Mouse (Mus musculus): ENCODE data around the gene Abcb1a.

Gene Abcb1a

DNA sequence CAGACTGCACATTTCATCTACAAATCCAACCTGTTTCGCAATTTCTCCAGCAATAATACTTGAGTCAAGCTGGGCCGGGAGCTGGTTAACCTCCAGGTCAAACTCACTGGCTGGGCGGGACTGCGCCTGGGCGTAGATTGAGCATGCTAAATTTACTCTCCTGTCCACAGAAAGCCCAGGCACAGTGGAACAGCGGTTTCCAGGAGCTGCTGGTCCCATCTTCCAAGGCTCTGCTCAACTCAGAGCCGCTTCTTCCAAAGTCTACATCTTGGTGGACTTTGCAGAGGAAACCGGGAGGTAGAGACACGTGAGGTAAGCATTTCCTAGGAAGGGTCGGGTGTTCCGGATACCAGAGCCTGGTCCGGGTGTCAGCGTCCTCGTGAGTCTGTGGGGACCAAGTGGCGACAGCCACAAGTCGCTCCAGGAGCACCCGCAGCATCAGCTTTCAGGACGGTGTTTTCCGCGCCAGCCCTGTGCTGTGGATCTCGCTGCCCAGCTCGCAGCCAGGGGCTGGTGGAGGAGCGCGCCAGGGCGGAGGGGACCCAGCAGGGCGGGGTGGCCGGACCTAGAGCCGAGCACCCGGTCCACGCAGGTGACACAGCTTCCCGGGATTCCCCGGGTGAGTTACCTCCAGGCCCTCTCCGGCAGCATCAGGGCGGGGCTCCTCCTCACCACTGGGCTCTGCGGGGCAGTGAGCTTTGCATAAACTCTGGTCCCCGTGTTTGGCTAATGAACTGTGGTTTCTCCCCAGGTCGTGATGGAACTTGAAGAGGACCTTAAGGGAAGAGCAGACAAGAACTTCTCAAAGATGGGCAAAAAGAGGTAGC is at the start of gene Abcb1a:
Gene Abcb1a (plus strand): TSS at position 167 of the 827 bp plus-strand sequence.
- DNase-seq (ENCODE audit: low spot score): peak; percentile 43

DNA sequence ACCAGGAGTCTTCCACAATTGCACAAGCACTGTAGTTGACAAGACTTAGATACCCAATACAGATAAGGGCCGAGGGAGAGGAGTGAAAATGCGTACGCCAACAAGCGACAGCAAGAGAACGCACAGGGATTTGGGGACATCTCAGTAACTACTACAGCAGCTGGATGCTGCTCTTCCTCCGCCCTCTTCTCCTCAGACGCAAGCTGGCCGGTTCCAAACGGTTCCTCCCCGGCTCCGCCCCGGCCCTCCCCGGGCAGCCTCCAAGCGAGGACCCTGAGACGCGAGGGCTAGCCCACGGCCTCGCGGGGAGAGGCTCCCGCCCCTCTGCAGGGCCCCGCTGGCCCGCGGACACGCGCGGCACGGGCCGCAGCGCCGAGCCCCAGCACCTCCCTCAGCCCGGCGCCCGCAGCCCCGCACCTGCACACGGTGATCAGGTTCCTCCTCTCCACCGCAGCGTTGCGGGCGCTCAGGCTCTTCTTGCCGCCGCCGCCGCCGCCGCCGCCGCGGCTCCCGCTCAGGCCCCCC is 37.7 kb upstream of the Abcb1a start:
- peak; percentile 10 for DNase-seq (ENCODE audit: low spot score)

DNA sequence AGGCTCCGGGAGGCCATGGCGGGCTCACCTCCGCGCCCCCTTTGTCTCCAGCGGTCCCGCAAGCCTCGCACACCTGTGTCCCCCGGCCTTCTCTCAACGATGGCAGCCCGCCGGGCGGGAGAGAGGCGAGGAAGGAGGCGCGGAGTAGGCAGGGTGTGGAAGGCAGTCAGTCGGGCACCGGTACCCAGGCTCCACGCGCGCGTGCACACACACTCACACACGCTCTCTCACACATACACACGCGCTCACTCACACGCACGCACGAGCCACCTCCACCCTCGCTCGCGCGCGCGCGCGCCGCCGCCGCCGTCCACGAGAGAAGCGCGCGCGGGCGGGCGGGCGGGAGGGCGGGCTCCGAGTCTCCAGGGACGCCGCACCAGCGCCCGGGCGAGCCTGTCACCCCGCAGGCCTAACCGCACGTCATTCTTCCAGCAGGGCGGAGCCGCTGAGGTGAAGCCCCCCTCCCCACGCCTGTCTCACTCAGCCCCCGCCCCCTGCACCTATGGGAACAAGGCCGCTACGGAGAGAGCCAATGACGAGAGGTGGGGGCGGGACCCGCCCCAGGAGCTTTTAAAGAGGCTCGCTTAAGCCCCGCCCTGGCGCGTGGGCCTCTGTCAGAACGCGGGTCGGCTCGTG is 37.2 kb upstream of the Abcb1a start, which contains the start of gene Rundc3b:
Gene Rundc3b (minus strand): TSS at position 357 of the 636 bp plus-strand sequence.
- peak; percentile 89 for DNase-seq (ENCODE audit: low spot score)

DNA sequence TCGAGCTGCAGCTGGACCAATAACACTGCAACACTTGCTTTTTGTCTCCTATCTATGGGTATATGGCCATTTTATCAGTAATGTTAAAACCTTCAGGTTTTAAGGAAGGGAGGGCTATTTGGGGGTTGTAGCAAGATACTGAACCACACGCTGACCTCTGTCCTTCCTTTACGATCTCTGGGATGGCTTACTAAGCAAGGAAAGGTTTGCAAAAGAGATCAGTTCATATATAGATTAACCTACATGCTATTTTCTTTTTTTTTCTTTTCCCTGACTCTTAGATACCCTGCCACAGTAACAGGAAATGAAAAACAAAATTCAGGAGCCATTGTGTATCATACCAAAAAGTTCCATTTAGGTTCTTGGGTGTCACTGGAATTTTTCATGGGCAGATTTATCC is 27.0 kb upstream of the Abcb1a start:
- DNase-seq (ENCODE audit: low spot score): no peak

DNA sequence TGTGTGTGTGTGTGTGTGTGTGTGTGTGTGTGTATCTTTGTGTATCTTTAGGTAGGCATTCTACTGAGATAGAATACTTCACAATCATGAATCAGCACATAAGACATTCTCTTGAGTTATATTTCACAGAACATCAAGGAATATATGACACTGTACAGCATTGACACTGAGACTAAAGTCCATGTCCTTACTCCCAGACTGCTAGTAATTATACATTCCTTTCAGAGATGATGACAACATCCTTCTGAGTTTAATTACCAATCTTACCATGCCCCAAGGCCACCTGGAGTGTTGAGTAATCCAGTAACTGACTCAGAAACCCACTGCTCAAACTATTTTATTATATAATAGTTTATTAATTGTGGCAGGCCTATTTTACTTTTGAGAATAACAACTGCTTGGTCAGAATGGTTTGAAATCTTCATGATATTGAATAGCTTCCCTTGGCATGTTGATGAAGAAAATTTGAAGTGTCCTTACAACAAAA is 25.3 kb upstream of the Abcb1a start:
- no peak for DNase-seq (ENCODE audit: low spot score)

DNA sequence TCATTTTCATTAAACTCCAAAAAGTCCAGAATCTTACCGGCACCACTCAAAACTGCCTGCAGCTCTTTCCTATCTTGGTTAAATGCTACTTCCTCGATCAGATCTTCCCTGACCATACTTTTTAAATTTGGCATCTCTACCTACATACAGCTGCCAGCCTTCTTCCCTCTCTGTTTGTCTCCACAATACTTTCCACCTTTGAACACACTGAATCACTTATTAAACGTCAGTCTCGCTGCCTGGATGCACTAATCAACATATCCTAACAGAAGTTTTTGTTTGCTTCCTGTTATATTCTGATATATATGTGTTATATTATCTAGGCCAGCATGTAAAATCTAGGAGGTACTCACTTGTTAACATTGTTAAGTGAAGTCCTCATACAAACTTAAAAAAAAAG is 11.6 kb upstream of the Abcb1a start:
- DNase-seq (ENCODE audit: low spot score): no peak

DNA sequence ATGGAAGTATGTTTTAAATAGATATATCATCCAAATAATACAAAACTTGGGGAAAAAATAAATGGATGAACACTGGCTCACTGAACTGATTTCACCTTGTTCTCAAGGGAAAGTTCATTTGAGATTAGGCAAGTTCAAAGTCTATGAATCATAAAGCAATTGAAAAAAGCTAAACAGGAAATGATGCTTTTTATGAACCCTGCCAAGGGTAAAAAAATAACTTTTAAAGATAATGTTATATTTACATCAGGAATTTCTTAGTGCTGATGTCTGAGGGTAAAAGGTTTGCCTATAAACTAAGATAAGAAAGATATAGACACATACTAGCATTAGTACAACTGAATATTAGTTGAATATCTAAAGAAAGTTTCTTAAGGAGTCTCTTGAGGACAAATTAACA is 11.1 kb upstream of the Abcb1a start:
- DNase-seq (ENCODE audit: low spot score): no peak

DNA sequence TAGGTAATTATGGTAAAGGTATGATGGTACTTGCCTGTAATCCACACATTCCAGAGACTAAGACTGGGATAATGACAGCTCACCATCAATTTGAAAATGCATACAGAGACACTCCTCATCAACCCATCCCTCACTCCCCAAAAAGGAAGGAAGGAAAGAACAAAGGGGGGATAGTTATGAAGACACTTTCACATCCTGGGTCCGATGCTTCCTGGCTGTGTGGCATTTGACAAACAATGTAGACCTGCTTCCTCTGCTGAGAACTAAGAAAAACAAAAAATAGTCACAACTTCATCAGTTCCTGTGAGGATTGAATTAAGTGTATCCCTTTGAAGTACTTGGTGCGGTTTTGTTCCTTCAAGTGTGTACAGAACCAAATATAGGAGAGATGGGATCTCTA is 7.8 kb upstream of the Abcb1a start:
- DNase-seq (ENCODE audit: low spot score): no peak

DNA sequence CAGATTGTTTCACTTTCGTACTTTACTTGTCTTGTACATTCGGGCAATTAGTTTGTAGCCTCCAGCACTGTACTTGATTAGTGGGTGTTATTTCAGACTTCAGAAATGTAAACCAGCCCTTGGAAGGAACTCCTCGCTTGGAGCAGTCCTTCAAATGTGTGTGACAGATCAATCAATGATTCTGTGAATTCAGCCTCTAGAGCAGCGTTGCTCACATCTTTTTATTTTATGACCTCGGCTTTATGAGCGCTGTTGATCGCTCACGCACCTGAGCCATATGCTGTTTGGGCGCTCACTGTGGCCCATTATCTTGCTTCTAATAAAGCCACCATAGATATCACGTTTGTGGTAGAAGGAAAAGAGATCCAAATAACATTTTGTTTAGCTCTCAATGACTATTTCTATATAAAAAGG is 868 bp downstream of the Abcb1a start:
- DNase-seq (ENCODE audit: low spot score): no peak

DNA sequence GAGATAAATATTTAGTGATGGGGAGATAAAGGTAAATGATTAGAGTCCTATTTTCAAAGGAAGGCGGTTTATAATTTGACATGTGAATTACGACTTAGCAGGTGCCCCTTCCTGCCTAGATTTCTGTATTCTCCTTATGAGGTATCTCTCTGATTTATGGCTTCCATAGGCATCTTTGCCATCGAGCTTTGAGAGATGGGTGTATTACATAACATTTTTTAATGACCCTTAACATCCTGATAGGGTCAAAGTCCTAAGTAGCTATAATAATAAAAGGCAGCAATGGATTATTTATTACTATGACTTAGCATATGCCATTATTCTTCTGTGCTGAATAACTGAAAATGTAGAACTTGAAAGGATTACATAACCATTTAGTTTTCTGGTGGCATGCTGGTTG is 4.8 kb downstream of the Abcb1a start:
- no peak for DNase-seq (ENCODE audit: low spot score)

DNA sequence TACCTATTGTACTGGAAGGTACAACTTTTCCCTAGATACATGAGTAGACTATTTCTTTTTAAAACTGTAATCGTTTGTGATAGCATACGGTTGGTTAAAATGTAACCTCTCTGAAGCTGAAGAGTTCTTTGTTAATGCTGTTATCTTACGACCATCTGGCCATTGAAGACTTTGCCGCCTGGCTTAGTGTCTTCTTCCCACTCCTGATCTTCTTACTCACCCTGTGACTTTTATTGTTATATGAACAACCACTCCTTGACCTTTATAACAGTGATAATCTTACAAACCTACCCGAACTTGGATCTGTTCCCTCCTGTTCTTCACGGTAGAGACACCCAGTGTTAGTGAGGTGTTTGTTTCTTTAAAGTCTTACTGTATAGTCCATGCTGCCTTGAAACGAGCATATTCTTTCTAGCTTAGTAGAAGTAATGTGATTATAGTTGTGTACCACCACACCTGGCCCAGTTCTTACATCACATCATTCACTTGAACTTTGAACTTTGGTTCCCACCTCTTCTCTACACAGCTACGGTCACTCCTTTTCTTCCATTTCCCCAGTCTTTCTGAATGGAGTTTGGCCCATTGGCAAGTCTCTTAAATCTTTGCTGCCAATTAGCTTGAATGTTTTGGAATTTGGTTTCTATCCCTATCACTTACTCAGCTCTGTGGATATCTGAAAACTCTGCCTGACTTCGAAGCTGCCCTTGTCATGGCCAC is 8.0 kb downstream of the Abcb1a start:
- no peak for DNase-seq (ENCODE audit: low spot score)

DNA sequence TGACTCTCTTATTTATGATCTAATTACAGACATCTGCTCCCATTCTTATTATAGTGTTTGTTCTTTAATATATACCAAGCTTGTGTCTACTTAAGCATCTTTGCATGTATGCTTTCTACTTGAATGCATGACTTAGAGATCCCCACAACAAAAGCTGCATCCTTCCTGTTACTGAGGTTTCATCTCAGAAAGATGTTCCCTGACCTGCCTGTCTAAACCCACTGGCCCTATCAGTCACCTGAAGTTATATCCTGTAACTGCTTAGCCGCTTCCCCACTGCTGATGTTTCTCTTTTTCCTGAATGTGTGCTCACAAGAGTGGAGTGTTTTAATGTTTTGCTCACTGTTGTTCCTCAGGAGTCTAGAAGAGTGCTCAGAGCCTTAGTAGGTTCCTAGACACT is 9.7 kb downstream of the Abcb1a start:
- no peak for DNase-seq (ENCODE audit: low spot score)

DNA sequence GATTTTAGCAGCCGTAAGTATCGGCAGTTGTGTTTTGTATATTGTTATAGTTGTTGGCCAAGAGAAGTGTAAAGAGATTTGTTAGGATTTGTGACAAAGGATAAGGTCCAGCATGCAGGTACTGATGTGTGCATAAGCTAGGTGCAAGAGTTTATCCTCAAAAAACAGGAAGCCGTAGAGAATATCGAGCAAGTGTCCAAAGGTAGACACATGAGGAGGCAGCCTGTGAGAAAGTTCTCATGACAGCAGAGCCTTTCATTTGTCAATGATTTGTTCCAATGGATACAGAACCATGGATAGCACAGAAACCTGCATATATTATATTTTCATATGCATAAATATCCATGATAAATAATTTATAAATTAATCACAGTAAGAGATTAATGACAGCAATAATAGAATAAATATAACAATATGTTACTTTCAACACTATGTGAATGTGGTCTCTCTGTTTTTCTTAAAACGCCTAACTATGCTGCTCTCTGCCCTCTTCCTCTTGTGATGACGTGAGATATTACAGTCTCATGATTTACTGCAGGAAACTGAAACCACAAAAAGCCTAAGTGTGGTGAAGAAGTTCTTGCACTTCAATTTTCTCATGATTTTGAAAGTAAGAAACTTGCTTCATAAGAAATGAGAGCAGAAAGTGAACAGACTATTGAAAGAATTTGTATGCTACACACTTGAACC is 15.5 kb downstream of the Abcb1a start:
- peak; percentile 41 for DNase-seq (ENCODE audit: low spot score)

DNA sequence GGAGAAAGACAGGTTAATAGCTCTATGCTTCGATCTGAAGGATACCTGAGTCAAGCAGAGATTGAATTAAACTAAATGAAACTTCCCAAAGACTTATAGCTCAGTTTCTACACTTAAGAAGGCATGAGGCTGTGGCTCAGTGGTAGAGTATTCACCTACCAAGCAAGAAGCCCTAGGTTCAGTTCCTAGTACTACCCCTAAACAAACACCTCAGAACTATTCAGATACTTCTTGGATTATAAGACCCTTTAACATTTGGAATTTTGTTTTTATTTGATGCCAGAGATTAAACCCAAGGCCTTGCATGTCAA is 16.0 kb downstream of the Abcb1a start:
- no peak for DNase-seq (ENCODE audit: low spot score)

DNA sequence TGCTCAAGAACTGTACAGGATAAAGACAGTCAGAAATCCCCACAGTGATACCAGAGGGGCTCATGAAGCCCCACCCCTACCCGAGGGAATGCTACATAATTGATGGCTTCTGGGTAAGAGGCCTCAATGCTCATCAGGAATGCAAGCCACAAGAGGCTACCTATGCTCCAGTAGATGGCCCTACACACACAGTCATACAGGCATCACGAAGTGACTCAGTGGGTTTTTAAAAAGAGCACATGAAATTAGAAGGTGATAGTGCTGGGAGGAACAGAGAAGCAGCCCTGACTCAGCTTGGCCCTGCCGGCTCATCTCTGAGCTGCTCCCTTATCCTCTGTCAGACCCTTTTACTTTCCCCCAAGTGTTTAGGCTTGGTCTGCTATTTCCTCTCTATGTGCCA is 21.3 kb downstream of the Abcb1a start:
- DNase-seq (ENCODE audit: low spot score): no peak

DNA sequence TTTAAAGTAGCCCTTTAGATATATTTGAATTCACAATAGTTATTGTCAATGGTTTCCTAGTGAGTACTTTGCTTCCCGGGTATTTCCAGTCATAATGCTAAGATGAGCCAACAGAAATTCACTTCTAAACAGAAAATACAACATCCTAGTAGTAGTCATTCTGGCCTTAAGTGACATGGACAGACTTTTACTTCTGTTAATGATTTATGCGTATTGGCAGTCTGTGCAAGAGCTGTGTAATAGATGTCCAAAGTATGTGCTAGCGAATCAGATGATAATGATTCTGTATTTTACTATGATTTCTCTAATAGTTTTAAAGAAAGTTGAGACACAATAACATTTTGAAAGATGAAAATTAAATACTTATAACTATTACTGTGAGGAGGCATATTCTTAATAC is 23.8 kb downstream of the Abcb1a start:
- no peak for DNase-seq (ENCODE audit: low spot score)

DNA sequence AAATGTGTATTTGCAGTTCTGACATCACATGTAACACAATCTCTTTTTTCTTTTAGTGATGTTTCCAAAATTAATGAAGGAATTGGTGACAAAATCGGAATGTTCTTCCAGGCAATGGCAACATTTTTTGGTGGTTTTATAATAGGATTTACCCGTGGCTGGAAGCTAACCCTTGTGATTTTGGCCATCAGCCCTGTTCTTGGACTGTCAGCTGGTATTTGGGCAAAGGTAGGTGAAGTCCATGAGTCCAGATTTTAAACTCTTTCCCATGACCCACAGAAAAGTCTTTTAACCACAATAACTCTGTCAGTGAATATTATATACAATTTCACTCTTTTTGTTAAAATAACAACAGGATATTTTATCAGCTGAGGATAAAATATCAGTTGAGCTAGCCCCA is 26.2 kb downstream of the Abcb1a start:
- DNase-seq (ENCODE audit: low spot score): no peak

DNA sequence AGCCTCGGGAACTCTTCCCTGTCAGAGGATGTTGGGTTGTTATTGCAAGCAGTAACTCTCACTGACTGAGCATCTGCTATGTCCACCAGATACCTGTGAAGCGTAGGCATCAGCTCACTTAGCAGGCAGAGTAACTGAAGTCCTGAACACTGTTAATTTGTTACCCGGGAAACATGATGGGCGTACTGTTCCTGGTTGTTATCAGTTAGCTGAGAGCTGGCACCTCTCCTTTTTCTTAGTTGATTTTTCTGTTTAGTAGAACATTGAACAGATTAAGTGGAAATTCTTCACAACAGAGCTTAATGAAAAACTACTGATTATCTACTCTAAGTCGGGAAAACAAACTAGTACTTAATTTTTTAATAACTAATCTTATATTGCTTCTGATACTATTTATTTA is 27.7 kb downstream of the Abcb1a start:
- DNase-seq (ENCODE audit: low spot score): no peak

DNA sequence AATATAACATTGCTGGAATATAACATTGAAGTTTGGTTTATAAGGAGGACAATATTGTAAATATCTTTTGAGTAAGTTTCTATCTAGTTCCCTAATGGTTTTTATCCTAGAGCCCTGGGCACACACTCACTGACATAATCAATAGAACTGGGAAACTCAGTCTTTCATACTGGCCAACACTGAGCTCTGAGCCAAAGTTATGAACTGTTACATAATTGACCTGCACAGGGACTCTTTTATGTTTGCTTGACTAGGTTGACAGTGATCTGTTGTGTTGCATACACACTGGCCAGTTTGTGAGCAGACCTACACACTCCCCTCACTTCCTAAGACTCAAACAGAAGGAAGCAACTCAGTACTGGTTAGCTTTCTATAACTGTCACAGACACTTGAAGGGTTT is 56.2 kb downstream of the Abcb1a start:
- no peak for DNase-seq (ENCODE audit: low spot score)

DNA sequence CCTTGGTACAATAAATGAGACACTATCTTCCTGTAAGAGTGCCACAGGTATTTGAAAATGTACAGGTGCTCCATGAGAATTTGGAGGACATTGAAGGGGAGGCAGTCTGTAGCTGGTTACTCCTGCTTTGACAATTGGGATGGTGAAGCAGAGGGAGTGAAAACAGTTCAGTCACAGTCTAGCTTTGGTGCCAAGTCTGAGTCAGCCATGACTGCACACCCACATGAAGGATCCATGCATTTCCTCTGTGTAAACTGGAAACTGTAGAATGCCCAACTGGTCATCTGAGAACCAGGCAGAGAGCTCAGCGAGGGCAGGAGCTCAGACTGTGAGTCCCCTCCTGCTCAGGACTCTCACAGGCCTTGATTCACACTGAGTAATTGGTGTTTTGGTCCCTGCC is 59.7 kb downstream of the Abcb1a start:
- no peak for DNase-seq (ENCODE audit: low spot score)

DNA sequence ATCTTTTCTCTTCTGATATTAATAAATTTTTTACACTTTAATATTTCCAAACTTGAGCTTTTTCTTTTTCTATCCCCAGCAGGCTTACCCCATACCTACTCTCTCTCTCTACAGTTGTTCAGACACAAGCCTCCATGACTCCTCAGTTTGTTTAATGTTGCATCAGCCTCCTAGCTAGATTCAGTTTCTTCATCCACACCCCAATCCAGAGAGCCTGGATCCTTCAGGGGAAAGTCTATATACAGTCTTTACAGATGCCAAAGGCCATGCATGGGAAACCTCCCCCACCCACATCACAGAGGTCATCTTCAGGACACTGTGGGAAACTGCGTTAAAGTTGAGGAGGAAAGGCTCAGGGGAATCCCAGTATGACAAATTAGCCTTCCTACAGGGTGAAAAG is 62.3 kb downstream of the Abcb1a start:
- DNase-seq (ENCODE audit: low spot score): no peak

DNA sequence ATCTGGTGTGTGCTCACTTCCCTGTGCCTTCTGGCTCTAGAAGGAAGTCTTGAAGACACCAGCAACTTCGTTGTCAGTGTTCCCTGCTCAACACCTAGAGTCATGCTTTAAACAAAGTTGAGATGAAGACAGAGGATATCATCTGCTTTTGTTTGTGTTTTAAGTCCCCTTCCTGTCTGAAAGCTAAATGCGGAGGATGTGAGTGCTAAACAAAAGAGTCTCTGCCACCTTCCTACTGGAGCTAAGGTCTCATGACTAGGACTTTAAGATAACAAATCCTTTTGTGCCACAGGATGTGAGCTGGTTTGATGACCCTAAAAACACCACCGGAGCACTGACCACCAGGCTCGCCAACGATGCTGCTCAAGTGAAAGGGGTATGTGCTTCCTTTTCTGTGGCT is 63.0 kb downstream of the Abcb1a start:
- DNase-seq (ENCODE audit: low spot score): peak; percentile 11

Data from lung, postnatal 25 days (tissue).